Mouse (Mus musculus) spleen, adult 2 months (tissue): ENCODE results near the gene Iqcf6. TPM values are rescaled to one million over a fixed set of nuclear protein-coding genes. Genes with fewer than 3 reads are reported as not detected.
"Not testable (repeated sequence)": the region's sequence is repeated elsewhere in the genome, so short reads cannot be mapped to it uniquely, and the experiment has no call there.

ENCODE experiments used
- DNase-seq, 2 experiments: peaks; one replicate each; pipeline versions ENCODE4 v3.0.0 to v3.0.0-alpha.2; 2012 to 2021; ENCODE audit warnings: low spot score in 2 of 2, low read depth in 1 of 2
- H3K27ac ChIP-seq: fragments of 200-500 bp; 2 replicates; pipeline ENCODE4 v1.5.1; 2012; ENCODE audit warnings: low read length, inconsistent platforms; ENCODE audit not compliant: insufficient read depth
- H3K27me3 ChIP-seq: fragments of 200-500 bp; 2 replicates; pipeline ENCODE4 v1.6.1; 2012; ENCODE audit warnings: mild to moderate bottlenecking, moderate library complexity, low read length, inconsistent platforms; ENCODE audit not compliant: control insufficient read depth, insufficient read depth
- H3K36me3 ChIP-seq: fragments of 200-500 bp; 2 replicates; pipeline ENCODE4 v1.6.1; 2012; ENCODE audit warnings: mild to moderate bottlenecking, low read length, inconsistent platforms; ENCODE audit not compliant: control insufficient read depth, insufficient read depth
- H3K4me1 ChIP-seq: fragments of 200-500 bp; 2 replicates; pipeline ENCODE4 v1.6.1; 2011; ENCODE audit warnings: inconsistent platforms; ENCODE audit not compliant: control insufficient read depth, insufficient read depth, insufficient read length
- H3K4me3 ChIP-seq: fragments of 200-500 bp; 2 replicates; pipeline ENCODE4 v1.5.1; 2011; ENCODE audit warnings: mild to moderate bottlenecking, inconsistent platforms; ENCODE audit not compliant: insufficient read depth, insufficient read length; ENCODE audit errors: extremely low read depth
- CTCF ChIP-seq: fragments of 200-500 bp; IDR thresholded peaks from 2 replicates; pipeline ENCODE4 v1.5.1; 2011; ENCODE audit warnings: mild to moderate bottlenecking, inconsistent platforms; ENCODE audit not compliant: insufficient read depth, insufficient read length, insufficient replicate concordance; ENCODE audit errors: extremely low read depth
- POLR2A ChIP-seq: fragments of 200-500 bp; IDR thresholded peaks from 2 replicates; pipeline ENCODE4 v1.6.1; 2011; ENCODE audit warnings: low read depth, low read length, inconsistent platforms
- WGBS: fragments of 180-500 bp; shearing (Covaris S2); methylation state at CpG from one replicate; pipeline ENCODE4 v1.1.7; 2018; 5-methylcytosine and 5-hydroxymethylcytosine counted together
- polyA plus RNA-seq: library from polyadenylated mRNA; depleted of rRNA; stranded (reverse); fragments of >200 nt; gene quantifications from 2 replicates; pipeline ENCODE4 v1.2.3, GENCODE M21; 2012

Gene Iqcf6
- polyA plus RNA-seq, 1 experiment = not detected

- peak; percentile 49; the same call in 1 of the 2 replicates for TF ChIP-seq CTCF
- TF ChIP-seq POLR2A = no peak
- no peaks in the 10 kb centered on the region for H3K27me3 ChIP-seq
- no peak overlapping the region for H3K4me3 ChIP-seq
- H3K27ac ChIP-seq = no peak overlapping the region
- no peaks in the 10 kb centered on the region for H3K4me1 ChIP-seq
- no peaks in the 10 kb centered on the region for H3K36me3 ChIP-seq
- peak in 1 of 2 experiments; percentile 16 for DNase-seq
- 27% methylated on average over 8 of the region's 8 CpGs for WGBS
Measured at GRCm38 (mm10) chr9:106600546-106600945, 25.8 kb upstream of the Iqcf6 start.

GRCm38 (mm10) chr9:106610727-106611126, 15.7 kb upstream of the Iqcf6 start:
- TF ChIP-seq POLR2A = no peak
- TF ChIP-seq CTCF = no peak
- DNase-seq = no peak
- WGBS = 86% methylated on average over 4 of the region's 4 CpGs

GRCm38 (mm10) chr9:106613951-106614350, 12.4 kb upstream of the Iqcf6 start:
- TF ChIP-seq POLR2A (no peak), CTCF (no peak)
- Histone ChIP-seq H3K27ac (no peak overlapping the region), H3K4me1 (no peaks in the 10 kb centered on the region), H3K27me3 (no peaks in the 10 kb centered on the region), H3K36me3 (no peaks in the 10 kb centered on the region), H3K4me3 (no peak overlapping the region)
- 61% methylated on average over 2 of the region's 2 CpGs for WGBS
- DNase-seq = no peak

More at GRCm38 (mm10) chr9:106610727-106611126, 15.7 kb upstream of the Iqcf6 start:
- Histone ChIP-seq H3K27ac (no peak overlapping the region), H3K27me3 (no peaks in the 10 kb centered on the region), H3K4me1 (no peaks in the 10 kb centered on the region), H3K36me3 (no peaks in the 10 kb centered on the region), H3K4me3 (no peak overlapping the region)

GRCm38 (mm10) chr9:106614616-106615015, 11.8 kb upstream of the Iqcf6 start:
- Histone ChIP-seq H3K4me1 (no peaks in the 10 kb centered on the region), H3K27me3 (no peaks in the 10 kb centered on the region), H3K36me3 (no peaks in the 10 kb centered on the region), H3K4me3 (no peak overlapping the region), H3K27ac (no peak overlapping the region)
- no peak for DNase-seq
- no peak for TF ChIP-seq POLR2A
- 55% methylated on average over 3 of the region's 3 CpGs for WGBS

- Histone ChIP-seq H3K27ac (no peak overlapping the region), H3K4me3 (no peak overlapping the region), H3K4me1 (no peaks in the 10 kb centered on the region), H3K27me3 (no peaks in the 10 kb centered on the region), H3K36me3 (no peaks in the 10 kb centered on the region)
- DNase-seq = no peak
- WGBS = 86% methylated on average over 9 of the region's 9 CpGs
- TF ChIP-seq POLR2A (no peak), CTCF (no peak)
Measured at GRCm38 (mm10) chr9:106616306-106616705, 10.1 kb upstream of the Iqcf6 start.

- Histone ChIP-seq H3K4me1 (no peaks in the 10 kb centered on the region), H3K4me3 (no peak overlapping the region), H3K27ac (no peak overlapping the region), H3K36me3 (no peaks in the 10 kb centered on the region), H3K27me3 (no peaks in the 10 kb centered on the region)
- no peak for TF ChIP-seq CTCF
- no peak for TF ChIP-seq POLR2A
- DNase-seq = no peak
- WGBS = 77% methylated on average over 3 of the region's 3 CpGs
Measured at GRCm38 (mm10) chr9:106617496-106617895, 8.9 kb upstream of the Iqcf6 start.

GRCm38 (mm10) chr9:106627796-106628195, 1.4 kb downstream of the Iqcf6 start:
- WGBS = 48% methylated on average over 8 of the region's 8 CpGs
- not testable (repeated sequence) for H3K4me1 ChIP-seq, H3K4me3 ChIP-seq, H3K27ac ChIP-seq, H3K36me3 ChIP-seq, DNase-seq, H3K27me3 ChIP-seq
